Mouse (Mus musculus) megakaryocyte progenitor cell, adult 5-6 weeks (primary cell): ENCODE data around the gene Kmt2e. TPM values are rescaled to one million over a fixed set of nuclear protein-coding genes. Genes with fewer than 3 reads are reported as not detected.

Experiments
- ATAC-seq: replicated peaks from 2 replicates; pipeline ENCODE4 v1.8.0; 2016; ENCODE audit warnings: mild to moderate bottlenecking, moderate TSS enrichment, inconsistent platforms; ENCODE audit not compliant: poor library complexity
- total RNA-seq, 2 experiments: library from RNA; stranded (forward) in 1 of 2; stranded (reverse) in 1 of 2; fragments of 157-497, 149-512 nt in 1 of 2; fragments of 200-1000 nt in 1 of 2; gene quantifications; 2 replicates each; pipeline versions ENCODE4 v1.2.3 to v1.2.4; 2015 to 2017

Kmt2e gene
- total RNA-seq, 2 experiments from 2014 or later: 60.1 to 122 TPM

- ATAC-seq: no peak
These were observed 2.1 kb upstream of the Kmt2e start for GRCm38 (mm10) chr5:23431948-23432707.

- peak; percentile 61 for ATAC-seq
These were observed 1.3 kb upstream of the Kmt2e start for GRCm38 (mm10) chr5:23432708-23433645.

GRCm38 (mm10) chr5:23434598-23435481, 599 bp downstream of the Kmt2e start:
- 0 out of 2 replicates have a peak, but pooled peaks have one; percentile 5 for ATAC-seq

- ATAC-seq: no peak
These were observed 1.4 kb downstream of the Kmt2e start for GRCm38 (mm10) chr5:23435482-23436125.

- ATAC-seq: no peak
These were observed 2.5 kb downstream of the Kmt2e start for GRCm38 (mm10) chr5:23436735-23437134.

GRCm38 (mm10) chr5:23439857-23440256, 5.6 kb downstream of the Kmt2e start:
- no peak for ATAC-seq

- ATAC-seq: no peak
These were observed 6.3 kb downstream of the Kmt2e start for GRCm38 (mm10) chr5:23440572-23440971.

GRCm38 (mm10) chr5:23441916-23442315, 7.7 kb downstream of the Kmt2e start:
- no peak for ATAC-seq

GRCm38 (mm10) chr5:23444411-23444810, 10.2 kb downstream of the Kmt2e start:
- peak; percentile 68 for ATAC-seq

GRCm38 (mm10) chr5:23453561-23453960, 19.3 kb downstream of the Kmt2e start:
- peak; percentile 79 for ATAC-seq

- peak; percentile 91 for ATAC-seq
These were observed 27.4 kb downstream of the Kmt2e start for GRCm38 (mm10) chr5:23461688-23462087.

GRCm38 (mm10) chr5:23464247-23464646, 30.0 kb downstream of the Kmt2e start:
- no peak for ATAC-seq

GRCm38 (mm10) chr5:23464743-23465142, 30.5 kb downstream of the Kmt2e start:
- no peak for ATAC-seq

- no peak for ATAC-seq
These were observed 32.3 kb downstream of the Kmt2e start for GRCm38 (mm10) chr5:23466546-23466945.

GRCm38 (mm10) chr5:23473098-23473873, 39.0 kb downstream of the Kmt2e start:
- no peak for ATAC-seq

GRCm38 (mm10) chr5:23483811-23484210, 49.6 kb downstream of the Kmt2e start:
- ATAC-seq: peak; percentile 89

- ATAC-seq: no peak
These were observed 55.0 kb downstream of the Kmt2e start for GRCm38 (mm10) chr5:23489231-23489630.

- ATAC-seq: peak; percentile 87
These were observed 56.6 kb downstream of the Kmt2e start for GRCm38 (mm10) chr5:23490797-23491196.

GRCm38 (mm10) chr5:23496396-23496795, 62.2 kb downstream of the Kmt2e start:
- no peak for ATAC-seq
